Mouse (Mus musculus): ENCODE measurements around the gene Dpysl4. TPM values are rescaled to one million over a fixed set of nuclear protein-coding genes. Genes with fewer than 3 reads are reported as not detected.

Gene Dpysl4
- total RNA-seq, 2 experiments from 2014 or later: 2.8 to 3.3 TPM

- intact Hi-C loops (cut with DNase I): no loop called here
Observed at GRCm38 (mm10) chr7:139095282-139095681, 9.5 kb downstream of the Dpysl4 start.

GRCm38 (mm10) chr7:139096399-139096798, 10.6 kb downstream of the Dpysl4 start:
- no peak for DNase-seq
- intact Hi-C loops (cut with DNase I): no loop called here

More at GRCm38 (mm10) chr7:139095282-139095681, 9.5 kb downstream of the Dpysl4 start:
- DNase-seq: no peak

GRCm38 (mm10) chr7:139100531-139101095, 14.8 kb downstream of the Dpysl4 start:
- no peak for DNase-seq
- intact Hi-C loops (cut with DNase I): no loop called here

GRCm38 (mm10) chr7:139101286-139101804, 15.5 kb downstream of the Dpysl4 start:
- intact Hi-C loops (cut with DNase I): no loop called here
- no peak for DNase-seq

DNA sequence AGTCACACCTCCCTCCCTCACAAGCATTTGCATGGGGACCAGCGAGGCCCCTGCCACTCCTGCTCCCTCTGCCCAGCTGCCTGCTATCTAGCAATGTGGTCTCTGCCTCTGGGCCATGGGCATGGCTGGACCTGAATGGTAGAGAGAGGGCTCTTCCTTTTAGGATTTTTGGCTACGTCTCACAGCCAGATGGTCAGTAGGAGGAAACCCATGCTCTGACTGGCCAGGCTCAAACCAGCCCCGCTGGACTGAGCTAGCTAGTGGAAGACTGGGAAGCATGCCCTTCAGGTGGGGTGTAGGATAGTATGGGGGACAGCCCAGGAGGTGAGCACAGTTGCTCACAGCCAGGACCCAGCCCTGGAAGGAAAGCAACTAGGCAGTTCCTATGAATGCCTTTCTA, 16.0 kb downstream of the Dpysl4 start:
- intact Hi-C loops (cut with DNase I): no loop called here

DNA sequence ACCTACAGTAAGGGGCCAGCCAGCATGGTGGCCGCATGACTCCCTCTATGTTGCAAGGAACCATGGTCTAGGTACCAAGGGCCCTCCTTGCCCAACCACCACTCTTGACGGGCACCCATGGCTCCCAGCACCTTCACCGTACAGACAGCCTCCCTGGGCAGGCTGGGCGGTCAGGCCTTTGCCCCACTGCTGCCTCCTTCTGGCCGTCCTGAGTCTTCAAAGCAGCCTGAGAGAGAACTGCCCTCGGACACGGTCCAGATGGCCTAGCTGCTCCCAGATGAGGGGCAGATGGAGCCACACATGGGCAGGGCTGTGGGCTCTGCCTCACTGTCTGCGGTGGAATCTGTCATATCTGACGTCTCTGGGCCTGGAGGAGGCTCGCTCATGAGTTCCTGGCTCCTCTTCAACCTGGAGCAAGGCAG, 18.2 kb downstream of the Dpysl4 start:
- DNase-seq: no peak

More for the DNA sequence above, 16.0 kb downstream of the Dpysl4 start:
- DNase-seq: no peak

DNA sequence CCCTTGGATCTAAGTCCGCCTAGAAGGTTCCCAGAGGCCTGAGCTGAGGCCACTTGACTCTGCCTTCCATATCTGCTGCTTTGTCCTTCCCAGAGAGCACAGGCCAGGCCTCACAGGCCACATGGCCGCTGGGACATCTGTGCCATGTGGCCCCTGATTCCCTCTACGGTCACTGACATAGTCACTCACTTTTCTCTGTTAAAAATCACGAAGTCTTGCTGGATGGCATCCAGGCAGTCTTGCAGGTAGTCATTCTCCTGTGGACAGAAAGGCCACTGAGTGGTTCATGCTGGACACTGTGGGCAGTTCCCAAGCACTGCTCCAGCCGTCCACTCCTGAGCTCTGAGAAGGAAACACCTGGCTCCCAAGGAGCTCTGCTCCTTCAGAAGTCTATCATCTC, 19.3 kb downstream of the Dpysl4 start:
- intact Hi-C loops (cut with DNase I): no loop called here
- no peak for DNase-seq

More for the DNA sequence above, 18.2 kb downstream of the Dpysl4 start:
- intact Hi-C loops (cut with DNase I): no loop called here

DNA sequence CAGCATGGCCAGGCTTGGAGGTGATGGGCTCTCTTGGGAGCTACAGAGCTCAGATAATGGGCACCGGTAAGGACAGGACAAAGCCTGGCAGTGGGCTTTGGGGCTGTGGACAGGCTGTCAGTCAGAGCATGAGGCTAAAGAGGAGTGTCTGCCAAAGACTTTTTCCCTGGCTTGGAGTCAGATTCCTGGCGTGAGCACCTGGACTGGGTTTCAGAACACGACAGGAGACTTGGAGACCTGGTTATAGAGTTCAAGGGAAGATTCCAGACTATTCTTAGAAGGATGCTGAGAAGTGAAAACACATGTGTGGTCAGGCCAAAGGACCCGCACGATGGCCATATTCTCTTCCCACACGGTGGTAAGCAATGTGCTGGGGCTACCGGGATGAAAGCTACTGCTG, 19.9 kb downstream of the Dpysl4 start:
- DNase-seq: no peak
- intact Hi-C loops (cut with DNase I): no loop called here

DNA sequence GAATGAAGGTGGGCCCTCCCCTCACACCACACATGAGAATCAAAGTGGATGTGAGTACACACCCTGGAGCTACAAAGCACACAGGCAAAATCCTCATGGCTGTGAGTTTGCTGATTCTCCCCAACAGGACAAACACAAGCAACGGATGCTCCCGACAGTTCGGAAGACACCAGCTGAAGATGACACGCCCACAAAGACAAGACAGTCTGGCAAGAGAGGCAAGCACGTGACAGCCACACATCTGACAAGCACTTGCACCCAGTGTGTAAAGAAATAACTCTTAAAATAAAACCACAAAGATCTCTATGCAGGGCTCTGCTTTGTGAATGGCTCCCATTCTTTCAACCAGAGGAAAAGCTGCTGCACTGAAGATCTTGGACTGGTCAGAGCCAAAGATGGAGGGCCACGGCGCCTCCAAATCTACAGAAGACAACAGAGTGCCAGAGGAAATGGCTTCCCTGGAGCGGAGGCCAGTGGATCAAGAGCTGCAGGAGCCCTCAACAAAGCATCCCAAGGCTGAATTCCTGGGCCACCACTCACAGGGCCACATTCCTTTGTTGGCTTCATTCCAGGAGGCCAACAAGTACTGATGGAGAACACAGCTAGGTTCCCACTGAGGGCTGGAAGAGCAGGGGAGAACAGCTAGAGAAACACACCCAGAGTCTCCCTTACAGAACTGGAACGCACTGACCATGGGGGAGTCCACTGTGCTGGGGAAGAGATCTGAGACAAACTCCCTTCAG, 22.3 kb downstream of the Dpysl4 start:
- intact Hi-C loops (cut with DNase I): no loop called here

GRCm38 (mm10) chr7:139119152-139119774, 33.5 kb downstream of the Dpysl4 start:
- intact Hi-C loops (cut with DNase I): no loop called here
- DNase-seq: peak; percentile 90 to 93

More for the DNA sequence above, 22.3 kb downstream of the Dpysl4 start:
- no peak for DNase-seq

DNA sequence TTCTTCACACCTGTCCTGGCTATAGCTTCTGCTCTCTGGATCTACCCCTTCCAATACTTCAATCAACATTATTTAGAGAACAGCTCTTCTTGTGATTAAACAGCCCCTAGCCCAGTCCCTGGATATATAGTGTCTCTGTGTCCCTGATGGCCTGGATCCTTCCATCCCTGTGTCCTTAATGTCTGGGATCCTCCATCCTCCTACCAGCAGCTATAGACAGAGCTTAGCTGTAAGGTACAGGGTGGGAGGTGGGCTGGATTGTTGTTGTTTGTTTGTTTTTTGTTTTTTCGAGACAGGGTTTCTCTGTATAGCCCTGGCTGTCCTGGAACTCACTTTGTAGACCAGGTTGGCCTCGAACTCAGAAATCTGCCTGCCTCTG, 34.0 kb downstream of the Dpysl4 start:
- intact Hi-C loops (cut with DNase I): loop anchor here (5.0 kb wide), 1 partner anchor 178 kb away; no protein-coding TSS in a partner anchor
- DNase-seq: no peak

- DNase-seq: no peak
- intact Hi-C loops (cut with DNase I): loop anchor here (2.0 kb wide), 1 partner anchor 71 kb away; no protein-coding TSS in a partner anchor
Observed at GRCm38 (mm10) chr7:139125881-139126280, 40.1 kb downstream of the Dpysl4 start.

DNA sequence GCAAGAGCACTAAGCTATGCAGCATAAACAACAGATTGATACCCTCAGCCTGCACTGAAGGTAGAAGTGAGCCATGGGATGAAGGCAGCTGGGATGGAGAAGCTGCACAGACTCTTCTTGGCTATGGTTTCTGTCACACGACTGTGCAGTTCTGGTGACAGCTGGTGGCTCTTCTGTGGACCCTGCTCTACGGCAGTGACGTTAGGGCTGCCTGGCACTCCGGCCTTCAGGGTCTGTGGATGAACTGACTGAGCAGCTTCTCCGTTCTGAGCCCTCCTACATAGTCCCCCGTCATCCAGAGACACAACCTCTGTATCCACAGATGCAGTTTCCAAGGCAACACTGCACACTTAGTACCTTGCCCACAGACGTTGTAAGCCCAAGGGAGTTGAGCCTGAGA, 40.7 kb downstream of the Dpysl4 start:
- no peak for DNase-seq
- intact Hi-C loops (cut with DNase I): loop anchor here (2.0 kb wide), 1 partner anchor 70 kb away; no protein-coding TSS in a partner anchor

- intact Hi-C loops (cut with DNase I): no loop called here
- DNase-seq: no peak
Observed at GRCm38 (mm10) chr7:139128994-139129393, 43.2 kb downstream of the Dpysl4 start.

DNA sequence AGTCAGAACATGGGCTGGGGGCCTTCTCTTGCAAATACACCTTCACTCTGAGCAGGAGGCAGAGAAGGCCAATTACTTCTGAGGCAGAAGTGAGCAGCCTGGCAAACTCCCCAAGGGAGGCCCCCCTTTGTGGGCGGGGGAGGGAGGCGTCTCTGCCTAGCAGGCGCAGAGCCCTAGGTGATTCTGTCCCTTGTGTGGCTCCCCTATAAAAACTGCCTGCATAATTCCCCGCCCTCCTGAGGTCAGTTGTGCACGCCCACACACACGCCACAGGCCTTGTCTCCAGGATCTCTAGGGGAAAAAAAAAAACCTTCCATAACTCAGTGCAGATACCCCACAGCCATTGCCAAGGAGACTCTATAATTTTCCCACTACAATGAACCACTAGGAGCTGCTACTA, 44.6 kb downstream of the Dpysl4 start:
- intact Hi-C loops (cut with DNase I): no loop called here

GRCm38 (mm10) chr7:139131538-139131937, 45.7 kb downstream of the Dpysl4 start:
- intact Hi-C loops (cut with DNase I): no loop called here
- DNase-seq: no peak

More for the DNA sequence above, 44.6 kb downstream of the Dpysl4 start:
- no peak for DNase-seq

DNA sequence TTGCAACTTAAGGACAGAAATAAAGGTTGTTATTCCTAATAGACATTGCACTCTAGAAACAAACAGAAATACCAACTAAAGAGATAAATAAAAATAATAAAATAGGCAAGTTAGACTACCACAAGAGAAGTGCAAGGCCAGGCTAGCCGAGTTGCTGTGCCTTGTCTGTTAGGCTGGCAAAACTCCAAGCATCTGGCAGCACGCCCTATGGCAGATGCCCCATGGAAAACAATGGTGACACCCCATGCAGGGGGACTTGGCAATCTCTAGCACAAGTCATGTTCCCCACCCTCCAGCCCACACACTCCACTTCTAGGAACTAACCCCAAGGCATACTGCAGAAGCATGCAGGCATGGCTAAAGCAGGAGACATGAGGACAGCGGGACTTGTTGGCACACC, 47.6 kb downstream of the Dpysl4 start:
- intact Hi-C loops (cut with DNase I): no loop called here
- DNase-seq: peak; percentile 59 to 62

DNA sequence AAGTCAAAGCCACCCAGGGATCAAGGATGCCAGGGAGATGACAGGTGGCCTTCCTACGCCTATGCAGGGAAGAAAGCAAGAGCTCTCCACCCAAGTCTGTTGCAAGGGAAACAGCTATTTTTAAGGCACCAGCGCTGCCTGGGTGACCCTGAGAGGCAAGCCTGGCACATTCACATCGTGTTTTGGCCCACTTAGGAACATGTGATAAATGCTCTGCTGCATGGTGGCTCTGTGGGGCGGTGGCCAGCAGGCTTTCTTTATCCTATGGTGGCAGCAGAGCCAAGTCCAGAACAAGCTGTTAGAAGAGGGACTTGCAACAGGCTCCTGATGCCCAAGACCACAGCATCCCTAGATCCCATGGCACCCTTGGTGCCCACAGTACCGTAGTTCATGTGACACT, 49.4 kb downstream of the Dpysl4 start:
- intact Hi-C loops (cut with DNase I): no loop called here
- peak; percentile 49 to 58 for DNase-seq

DNA sequence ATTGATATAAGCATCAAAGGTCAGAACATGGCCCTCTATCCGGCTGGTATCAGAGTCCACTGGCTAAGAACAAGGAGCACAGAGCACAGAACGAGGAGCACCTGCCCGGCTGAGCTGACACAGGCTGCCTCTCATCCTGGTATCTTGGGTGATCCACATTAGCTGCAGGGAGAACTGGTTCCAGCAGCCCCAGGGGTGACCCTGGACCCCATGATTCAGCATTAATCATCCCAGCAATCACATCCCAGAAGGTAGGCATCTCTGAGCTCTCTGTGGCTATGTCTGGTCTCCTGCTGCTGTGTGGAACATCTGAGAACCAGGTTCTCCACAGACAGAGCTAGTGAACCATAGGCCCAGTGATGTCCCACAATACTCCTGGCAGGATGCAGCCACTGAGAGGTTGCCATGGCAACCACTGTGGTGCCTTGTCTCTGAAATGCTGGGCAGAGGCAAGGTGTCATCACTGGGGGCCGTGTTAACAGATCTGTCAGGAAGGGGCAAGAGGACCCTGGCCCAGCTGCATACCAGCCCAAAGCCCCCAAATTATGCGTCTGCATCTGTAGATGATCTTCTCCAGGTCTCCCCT, 51.2 kb downstream of the Dpysl4 start:
- no peak for DNase-seq
- intact Hi-C loops (cut with DNase I): no loop called here

DNA sequence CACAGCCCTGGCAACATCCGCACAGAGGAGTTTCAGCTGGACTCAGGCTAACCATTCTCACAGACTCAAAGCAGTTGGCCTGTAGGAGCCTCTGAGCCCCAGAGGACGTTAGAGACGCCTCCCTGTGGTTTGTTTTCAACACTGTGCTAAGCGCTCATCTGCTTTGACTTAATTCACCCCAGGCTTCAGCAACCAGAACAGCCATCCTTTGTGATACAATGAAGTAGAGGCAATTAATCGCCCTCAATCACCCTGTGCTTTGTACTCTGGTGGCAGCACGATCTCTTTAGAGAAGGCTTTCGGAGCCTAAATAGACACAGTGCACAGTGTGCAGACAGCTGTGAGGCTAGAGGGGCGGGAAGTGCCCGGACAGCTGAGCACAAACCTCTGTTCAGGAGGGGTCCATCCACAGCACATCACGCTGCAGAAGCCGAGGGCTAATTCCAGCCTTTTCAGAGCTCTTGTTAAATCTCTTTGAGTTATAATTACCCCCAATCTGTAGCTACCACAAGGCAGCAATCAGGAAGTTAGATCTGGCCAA, 54.2 kb downstream of the Dpysl4 start:
- peak in 1 of 2 experiments; percentile 28 for DNase-seq

DNA sequence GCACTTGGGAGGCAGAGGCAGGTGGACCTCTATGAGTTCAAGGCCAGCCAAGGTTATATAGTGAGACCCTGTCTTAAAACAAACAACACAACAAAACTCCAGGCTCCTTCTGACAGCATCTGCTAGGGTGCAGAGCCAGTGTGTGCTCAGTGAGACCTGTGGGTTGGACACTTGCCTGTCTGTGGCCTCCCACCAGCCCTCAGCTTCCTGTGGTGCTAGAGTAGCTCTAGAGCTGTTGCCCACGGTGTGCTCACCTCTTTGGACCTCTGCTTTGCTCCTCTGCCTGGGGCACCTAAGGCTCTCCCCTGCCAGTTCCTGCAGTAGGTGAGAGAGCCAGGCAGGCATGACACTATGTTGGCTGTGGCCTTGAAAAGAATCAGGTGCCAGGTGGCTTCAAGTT, 58.0 kb downstream of the Dpysl4 start:
- intact Hi-C loops (cut with DNase I): no loop called here
- no peak for DNase-seq

More for the DNA sequence above, 54.2 kb downstream of the Dpysl4 start:
- intact Hi-C loops (cut with DNase I): no loop called here

Measured in heart, postnatal 10 days (tissue).